Mouse (Mus musculus) G1E-ER4 (cell line): ENCODE results near the gene Sept7. TPM values are rescaled to one million over a fixed set of nuclear protein-coding genes. Genes with fewer than 3 reads are reported as not detected.

Source experiments
- GATA1 ChIP-seq: IDR thresholded peaks from one replicate; pipeline ENCODE4 v1.8.0; 2012; ENCODE audit warnings: low read length, inconsistent platforms
- polyA plus RNA-seq: library from polyadenylated mRNA; stranded (reverse); fragments of >175 nt; gene quantifications from 2 replicates; pipeline ENCODE4 v1.2.3, GENCODE M21; 2012

Sept7 gene
- polyA plus RNA-seq, 1 experiment = 11.9 TPM

DNA sequence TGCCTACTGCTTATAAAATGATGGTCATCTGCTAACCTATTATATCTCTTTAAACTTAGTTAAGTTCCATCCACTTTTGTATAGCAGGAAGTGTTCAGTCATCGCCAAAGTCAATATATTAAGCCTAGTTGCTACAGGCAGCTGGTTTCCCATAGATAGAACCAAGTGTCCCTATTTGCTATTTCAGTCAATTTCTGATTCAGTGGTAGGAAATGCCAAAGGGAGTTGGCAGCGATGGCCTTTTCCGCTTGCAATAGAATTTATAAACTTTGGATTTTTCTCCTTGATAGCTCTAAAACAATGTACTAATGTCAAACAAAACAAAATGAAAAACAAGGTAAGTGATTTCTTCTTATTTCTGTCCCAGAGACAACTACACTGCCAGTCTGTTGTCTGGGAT, 5.7 kb upstream of the Sept7 start:
- no peak for TF ChIP-seq GATA1

DNA sequence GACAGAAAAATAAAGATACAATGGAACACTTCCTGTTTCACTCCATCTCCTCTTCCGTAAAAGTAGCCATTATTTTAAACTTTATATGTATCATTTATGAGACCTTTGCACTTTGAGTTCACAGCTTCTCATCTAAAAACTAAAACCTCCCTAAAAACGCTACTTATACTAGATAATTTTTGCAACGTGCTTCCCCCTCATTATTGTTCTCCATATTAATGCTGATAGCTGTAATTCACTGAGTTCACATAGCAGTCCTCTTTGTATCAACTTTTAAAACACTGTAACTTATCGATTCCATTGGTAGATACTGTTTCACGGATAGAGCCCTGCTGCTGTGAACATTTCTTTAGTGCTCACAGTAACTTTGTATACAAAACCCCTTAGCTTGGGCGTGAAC, 1.1 kb upstream of the Sept7 start:
- no peak for TF ChIP-seq GATA1

DNA sequence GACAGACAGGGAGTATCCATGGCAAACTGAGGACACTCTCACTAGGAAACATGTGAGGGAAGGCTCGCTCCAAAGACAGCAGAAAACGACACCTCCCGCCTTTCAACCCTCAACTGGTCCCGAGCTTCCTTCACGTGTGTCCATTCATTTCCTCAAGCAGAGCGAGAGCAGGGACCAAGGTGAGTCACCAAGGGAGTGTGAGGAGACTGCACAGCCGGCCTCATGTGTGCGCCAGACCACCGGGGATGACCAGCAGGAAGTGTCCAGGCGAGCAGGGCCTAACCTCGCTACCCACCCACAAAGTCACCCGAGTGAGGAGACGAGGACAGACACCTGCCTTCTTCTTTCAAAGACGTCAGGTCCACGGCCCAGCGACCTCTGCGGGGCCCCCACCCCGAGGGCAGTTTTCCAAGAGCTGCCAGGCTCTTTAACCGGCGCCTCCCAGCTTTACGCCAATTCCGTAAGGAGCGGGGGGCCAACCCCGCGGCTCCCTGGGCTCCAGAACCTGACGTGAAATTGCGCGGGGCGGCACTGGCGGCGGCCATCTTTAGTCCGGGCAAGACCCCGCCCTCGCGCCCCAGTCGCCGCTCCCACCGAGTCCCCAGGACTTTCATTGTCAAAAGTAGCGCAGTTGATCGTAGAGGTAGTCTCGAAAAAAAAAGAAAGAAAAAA, 492 bp upstream of the Sept7 start:
- TF ChIP-seq GATA1 = no peak

DNA sequence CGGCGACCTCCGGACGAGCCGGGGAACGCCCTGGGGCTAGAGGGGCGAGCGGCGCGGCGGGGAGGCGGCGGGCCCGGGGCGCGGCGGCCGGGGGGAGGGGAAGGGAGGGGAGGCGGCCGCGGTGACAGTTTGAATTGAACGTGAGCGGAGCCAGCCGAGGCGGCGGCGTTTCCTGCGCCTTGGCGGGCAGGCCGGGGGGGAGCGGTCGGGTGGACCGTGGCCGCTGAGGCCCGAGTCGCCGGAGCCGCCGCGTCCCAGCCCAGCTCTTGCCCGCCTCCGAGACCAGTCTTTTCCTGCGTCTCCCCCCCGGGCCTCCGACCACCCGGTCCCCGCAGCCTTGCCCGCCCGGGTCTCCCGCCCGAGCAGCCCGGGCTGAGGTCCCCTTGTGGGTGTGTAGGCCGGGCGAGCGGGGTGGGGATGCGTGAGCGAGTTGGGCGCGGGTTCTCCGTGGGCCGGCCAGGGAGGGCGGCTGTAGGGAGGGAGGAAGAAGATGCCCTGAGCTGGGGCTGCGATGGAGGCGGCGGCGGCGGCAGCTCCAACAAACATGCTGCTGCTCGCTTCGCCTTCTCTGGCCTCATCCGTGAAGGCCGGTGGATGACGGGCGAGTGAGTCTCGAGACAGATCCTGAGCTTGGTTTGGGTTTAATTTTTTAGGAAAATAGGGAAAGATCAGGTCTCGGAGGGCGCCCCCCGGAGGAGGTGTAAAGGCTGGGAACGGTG, 679 bp downstream of the Sept7 start:
- no peak for TF ChIP-seq GATA1

DNA sequence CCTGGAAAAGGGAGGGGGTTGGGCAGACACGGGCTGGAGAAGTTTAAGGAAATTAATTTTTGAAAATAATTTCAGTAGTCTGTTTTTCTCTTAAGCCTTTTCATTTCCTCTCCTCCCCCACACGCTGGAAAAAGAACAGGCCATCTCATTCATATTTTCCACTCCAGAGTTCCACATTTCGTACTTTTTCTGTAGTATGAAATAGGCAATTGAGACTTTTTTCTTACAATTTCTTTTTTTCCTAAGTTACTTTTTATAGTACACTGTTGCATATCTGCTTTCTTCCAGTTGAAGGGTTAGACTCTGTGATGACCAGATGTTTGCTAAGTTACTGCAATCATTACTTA, 1.2 kb downstream of the Sept7 start:
- no peak for TF ChIP-seq GATA1

DNA sequence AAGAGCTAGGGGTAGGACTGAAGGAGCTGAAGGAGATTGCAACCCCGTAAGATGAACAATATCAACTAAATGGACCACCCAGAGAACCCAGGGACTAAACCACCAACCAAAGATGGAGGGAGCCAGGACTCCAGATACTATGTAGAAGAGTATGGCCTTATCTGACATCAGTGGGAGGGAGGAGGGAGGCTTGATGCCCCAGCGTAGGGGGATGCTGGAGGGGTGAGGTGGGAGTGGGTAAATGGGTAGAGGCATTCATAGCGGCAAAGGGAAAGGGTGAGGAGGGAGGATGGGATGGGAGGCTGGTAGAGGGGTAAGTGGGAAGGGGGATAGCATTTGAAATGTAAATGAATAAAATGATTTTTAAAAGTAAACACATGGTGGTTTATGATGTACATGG, 8.2 kb downstream of the Sept7 start:
- TF ChIP-seq GATA1 = no peak

DNA sequence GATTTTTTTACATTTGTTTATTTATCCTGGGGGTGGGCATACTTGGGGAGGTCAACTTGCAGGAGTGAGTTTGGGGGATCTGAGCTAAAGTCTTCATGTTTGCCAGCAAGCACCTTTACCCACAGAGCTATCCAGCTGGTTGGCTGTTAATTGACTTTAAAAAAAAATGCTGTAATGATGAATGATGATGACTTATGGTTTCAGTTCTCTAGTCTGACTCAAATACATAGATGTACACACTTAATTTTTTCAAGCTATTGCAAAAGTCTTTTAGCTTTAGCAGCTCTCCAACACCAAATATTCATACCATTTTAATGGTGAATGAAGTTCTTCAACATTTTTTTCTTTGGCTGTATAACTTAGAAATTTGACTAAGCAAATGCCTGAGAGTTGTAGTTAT, 8.7 kb downstream of the Sept7 start:
- TF ChIP-seq GATA1 = no peak

DNA sequence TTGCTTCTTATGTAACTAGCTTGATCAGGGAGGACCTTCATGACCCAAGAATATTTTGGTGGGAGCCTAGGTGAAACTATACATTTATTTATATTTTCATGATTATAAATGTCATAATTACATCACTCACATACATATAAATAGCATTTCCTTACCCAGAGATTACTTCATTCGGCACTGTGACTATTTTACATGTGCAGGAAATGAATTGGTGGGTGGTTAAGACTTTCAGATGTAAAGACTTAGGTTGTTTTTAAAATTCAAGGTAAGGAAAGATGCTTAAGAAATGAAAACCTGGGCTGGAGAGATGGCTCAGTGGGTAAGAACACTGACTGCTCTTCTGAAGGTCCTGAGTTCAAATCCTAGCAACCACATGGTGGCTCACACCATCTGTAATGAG, 9.8 kb downstream of the Sept7 start:
- no peak for TF ChIP-seq GATA1

DNA sequence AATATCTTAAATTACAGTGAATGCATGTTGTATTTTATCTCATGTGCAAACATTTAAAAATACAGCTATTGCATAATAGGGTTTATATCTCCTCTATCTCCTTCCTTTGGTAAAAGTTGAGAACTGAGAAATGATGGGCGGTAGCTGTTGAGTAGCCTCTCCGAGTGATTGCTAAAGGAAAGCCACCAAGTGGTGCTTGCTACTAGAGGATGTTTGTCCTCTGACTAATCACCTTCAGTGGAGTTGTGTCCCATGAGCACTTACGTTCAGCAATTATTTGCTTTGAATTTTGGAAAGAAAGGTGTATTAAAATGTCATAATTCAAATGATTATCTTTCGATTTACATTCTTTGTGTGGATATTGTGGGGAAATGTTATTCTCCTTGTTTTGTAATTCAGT, 13.6 kb downstream of the Sept7 start:
- TF ChIP-seq GATA1 = no peak

DNA sequence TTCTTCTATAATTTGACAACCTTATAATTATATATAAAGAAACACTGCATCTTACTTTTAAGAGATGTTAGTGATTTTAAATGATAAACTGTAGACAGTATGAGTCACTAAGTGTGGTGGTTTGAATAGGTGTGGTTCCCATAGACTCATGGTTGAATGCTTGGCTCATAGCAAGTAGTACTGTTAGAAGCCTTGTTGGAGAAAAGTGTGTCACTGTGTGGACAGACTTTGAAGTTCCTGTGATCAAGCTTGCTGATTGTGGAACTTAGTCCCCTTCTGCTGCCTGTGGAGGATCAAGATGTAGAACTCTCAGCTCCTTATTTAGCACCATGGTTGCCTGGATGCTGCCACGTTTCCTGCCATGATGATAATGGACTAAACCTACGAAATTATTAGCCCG, 14.9 kb downstream of the Sept7 start:
- TF ChIP-seq GATA1 = no peak

DNA sequence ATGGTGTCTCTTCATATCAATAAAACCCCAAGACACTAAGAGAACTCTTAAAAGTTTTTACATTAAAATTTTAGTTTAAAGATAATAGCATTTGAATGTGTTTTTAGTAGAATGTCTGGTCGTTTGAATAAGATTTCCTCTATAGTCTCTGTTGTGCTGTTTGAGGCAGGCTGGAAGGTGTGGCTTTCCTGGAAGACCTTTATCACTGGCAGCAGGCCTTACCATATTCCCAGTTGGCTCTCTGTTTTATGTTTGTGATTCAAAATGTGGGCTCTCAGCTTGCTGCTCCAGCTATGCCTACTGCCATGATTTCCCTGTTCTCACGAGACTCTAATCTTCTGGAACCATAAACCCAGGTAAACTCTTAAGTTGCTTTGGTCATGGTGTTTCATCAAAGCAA, 15.3 kb downstream of the Sept7 start:
- TF ChIP-seq GATA1 = no peak

DNA sequence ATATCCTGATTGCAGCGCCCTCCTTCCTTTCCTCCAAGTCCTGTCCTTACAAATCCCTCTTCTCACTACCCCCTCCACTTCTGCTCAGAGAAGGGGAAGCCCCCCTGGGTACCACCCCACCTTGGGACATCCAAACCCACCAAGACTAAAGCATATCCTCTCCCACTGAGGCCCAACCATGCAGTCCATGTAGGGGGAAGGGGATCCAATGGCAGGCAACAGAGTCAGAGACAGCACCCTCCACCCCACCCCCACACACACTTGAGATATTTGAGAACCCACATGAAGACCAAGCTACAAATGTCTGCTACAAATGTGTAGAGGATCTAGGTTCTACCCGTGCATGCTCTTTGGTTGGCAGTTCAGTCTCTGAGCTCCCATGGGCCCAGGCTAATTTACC, 19.7 kb downstream of the Sept7 start:
- no peak for TF ChIP-seq GATA1

DNA sequence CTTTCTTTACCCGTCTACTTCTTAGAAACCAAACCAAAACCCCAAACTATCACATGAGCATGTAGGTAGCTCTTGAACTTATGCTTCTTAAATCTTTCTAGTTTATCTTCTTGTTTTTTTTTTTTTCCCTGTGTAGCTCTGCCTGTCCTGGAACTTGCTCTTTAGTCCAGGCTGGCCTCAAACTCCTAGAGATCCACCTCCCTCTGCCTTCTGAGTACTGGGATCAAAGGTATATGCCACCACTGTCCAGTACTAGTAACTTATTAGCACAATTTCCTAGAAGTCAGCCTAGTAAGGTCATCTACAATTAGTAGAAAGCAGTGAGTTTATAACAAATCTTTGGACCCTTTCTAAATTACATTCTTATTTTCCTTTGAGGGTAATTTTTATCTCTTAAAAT, 37.6 kb downstream of the Sept7 start:
- TF ChIP-seq GATA1 = no peak

DNA sequence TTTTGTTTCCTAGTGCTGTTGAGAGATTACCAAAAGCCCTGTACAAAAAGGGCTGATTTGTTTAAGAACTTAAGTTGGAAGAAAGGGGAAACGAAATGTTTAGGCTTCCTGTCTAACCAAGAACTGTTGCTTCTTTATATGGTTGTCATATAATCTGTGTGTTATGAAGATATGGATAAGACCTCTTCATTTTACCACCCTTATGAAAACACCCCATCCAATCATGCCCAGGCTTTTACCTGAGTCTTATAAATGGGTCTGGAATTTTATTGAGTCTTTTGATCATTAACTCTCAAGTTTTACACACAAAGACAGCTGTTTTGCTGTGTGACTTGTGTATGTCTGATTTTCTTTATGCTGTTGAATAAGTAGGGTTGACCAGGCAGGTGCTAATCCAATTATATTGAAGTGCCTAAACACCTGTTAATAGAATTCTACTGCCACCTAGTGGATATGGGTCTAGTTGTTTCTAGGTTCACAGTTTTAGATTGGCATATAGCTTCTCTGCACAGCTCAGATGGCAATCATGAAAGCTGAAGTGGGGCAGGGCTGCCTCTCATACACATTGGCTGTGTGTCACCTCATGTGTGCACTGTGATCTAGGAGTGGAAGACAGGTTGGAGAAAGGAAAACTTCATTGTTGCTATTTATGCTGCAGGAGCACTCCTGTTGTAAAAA, 57.4 kb downstream of the Sept7 start:
- no peak for TF ChIP-seq GATA1

DNA sequence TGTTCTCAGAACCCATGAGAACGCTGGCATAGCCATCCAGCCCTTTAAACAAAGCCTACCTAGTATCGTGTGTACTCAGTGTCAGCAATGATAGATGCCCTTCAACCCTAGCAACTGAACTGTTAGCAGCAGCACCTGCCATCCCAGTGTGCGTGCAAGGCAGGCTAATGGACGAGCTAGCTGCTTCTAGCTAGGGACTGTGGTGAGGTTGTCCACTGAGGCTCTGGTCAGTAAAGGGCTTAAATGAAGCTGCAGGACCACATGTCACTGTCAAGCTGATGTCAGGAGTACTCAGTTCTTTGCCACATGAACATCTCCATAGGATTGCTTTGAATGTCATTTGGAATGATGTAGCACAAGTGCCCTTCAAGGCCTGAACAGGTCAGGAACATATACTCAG, 62.1 kb downstream of the Sept7 start:
- TF ChIP-seq GATA1 = no peak

DNA sequence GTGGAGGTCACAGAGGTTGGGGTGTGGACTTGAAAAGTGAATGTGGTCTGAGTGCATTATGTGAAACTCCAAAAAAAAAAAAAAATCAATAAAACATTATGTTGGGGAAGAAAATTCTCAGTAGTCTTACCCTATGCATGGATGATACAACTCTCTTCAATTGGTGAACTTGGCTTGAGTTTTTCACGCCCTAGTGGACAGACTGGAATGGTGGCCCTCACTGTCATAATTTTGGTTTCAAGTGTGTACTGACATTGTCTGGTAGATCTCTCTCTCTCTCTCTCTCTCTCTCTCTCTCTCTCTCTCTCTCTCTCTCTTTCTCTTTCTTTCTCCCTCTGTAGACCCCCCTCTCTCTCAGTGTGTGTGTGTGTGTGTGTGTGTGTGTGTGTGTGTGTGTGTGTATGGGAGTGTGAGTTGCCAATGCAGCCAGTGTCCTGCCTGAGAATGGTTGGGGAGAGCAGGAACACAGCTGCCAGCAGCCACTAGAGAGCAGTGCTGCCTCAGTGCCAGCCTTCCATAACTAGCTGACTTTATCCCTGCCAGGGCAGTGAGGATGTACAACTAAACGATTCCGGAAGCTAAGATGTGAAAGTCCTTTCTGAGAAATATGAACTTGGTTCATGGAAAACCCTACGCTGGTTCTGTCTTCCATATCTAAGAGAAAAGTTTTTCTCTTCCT, 65.7 kb downstream of the Sept7 start:
- TF ChIP-seq GATA1 = no peak
